Mouse (Mus musculus): ENCODE measurements around the gene Grm2. TPM values are rescaled to one million over a fixed set of nuclear protein-coding genes. Genes with fewer than 3 reads are reported as not detected.
"Not testable (repeated sequence)": the region's sequence is repeated elsewhere in the genome, so short reads cannot be mapped to it uniquely, and the experiment has no call there.

Gene Grm2
- polyA plus RNA-seq, 1 experiment from 2014 or later: 9.7 TPM

- Histone ChIP-seq H3K27me3 (no peaks in the 10 kb centered on the region), H3K36me3 (no peaks in the 10 kb centered on the region), H3K9me3 (no peaks in the 10 kb centered on the region), H3K27ac (replicated peaks) (no peak overlapping the region), H3K9ac (no peak overlapping the region), H3K4me3 (no peak overlapping the region), H3K4me2 (no peak overlapping the region), H3K4me1 (replicated peaks) (no peaks in the 10 kb centered on the region)
- WGBS: 76% methylated on average over 9 of the region's 9 CpGs
- ATAC-seq (ENCODE audit: low FRiP score, low read depth): no peak
These were observed 10.1 kb downstream of the Grm2 start for GRCm38 (mm10) chr9:106645684-106646271.

- ATAC-seq (ENCODE audit: low FRiP score, low read depth): no peak
- WGBS: 77% methylated on average over 6 of the region's 6 CpGs
- Histone ChIP-seq H3K4me2 (no peak overlapping the region), H3K36me3 (no peaks in the 10 kb centered on the region), H3K9ac (no peak overlapping the region), H3K27ac (replicated peaks) (no peak overlapping the region), H3K9me3 (no peaks in the 10 kb centered on the region), H3K27me3 (no peaks in the 10 kb centered on the region), H3K4me3 (no peak overlapping the region), H3K4me1 (replicated peaks) (no peaks in the 10 kb centered on the region)
These were observed 12.1 kb downstream of the Grm2 start for GRCm38 (mm10) chr9:106643787-106644186.

- H3K9ac ChIP-seq: no peak overlapping the region
- no peak overlapping the region for H3K4me2 ChIP-seq
- H3K27ac ChIP-seq (replicated peaks): no peak overlapping the region
- 31% methylated on average over 7 of the region's 7 CpGs for WGBS
- no peaks in the 10 kb centered on the region for H3K36me3 ChIP-seq
- no peaks in the 10 kb centered on the region for H3K9me3 ChIP-seq
- no peak overlapping the region for H3K4me3 ChIP-seq
- no peaks in the 10 kb centered on the region for H3K27me3 ChIP-seq
- no peaks in the 10 kb centered on the region for H3K4me1 ChIP-seq (replicated peaks)
- ATAC-seq (ENCODE audit: low FRiP score, low read depth): no peak
These were observed 12.8 kb downstream of the Grm2 start for GRCm38 (mm10) chr9:106643128-106643527.

GRCm38 (mm10) chr9:106641346-106641745 lies 14.5 kb downstream of the Grm2 start:
- Histone ChIP-seq H3K4me2 (no peak overlapping the region), H3K9me3 (no peaks in the 10 kb centered on the region), H3K4me3 (no peak overlapping the region), H3K9ac (no peak overlapping the region), H3K27ac (replicated peaks) (no peak overlapping the region), H3K4me1 (replicated peaks) (no peaks in the 10 kb centered on the region), H3K27me3 (no peaks in the 10 kb centered on the region), H3K36me3 (no peaks in the 10 kb centered on the region)
- WGBS: 60% methylated on average over 5 of the region's 5 CpGs
- ATAC-seq (ENCODE audit: low FRiP score, low read depth): no peak

- Histone ChIP-seq H3K27ac (replicated peaks) (no peak overlapping the region), H3K9me3 (no peaks in the 10 kb centered on the region), H3K4me2 (no peak overlapping the region), H3K9ac (no peak overlapping the region), H3K36me3 (no peaks in the 10 kb centered on the region), H3K27me3 (no peaks in the 10 kb centered on the region), H3K4me3 (no peak overlapping the region), H3K4me1 (replicated peaks) (no peaks in the 10 kb centered on the region)
- 94% methylated on average over 8 of the region's 8 CpGs for WGBS
- no peak for ATAC-seq (ENCODE audit: low FRiP score, low read depth)
These were observed 17.7 kb downstream of the Grm2 start for GRCm38 (mm10) chr9:106638154-106638553.

- ATAC-seq (ENCODE audit: low FRiP score, low read depth): no peak
- Histone ChIP-seq H3K4me2 (no peak overlapping the region), H3K4me1 (replicated peaks) (no peaks in the 10 kb centered on the region), H3K4me3 (no peak overlapping the region), H3K9ac (no peak overlapping the region), H3K27ac (replicated peaks) (no peak overlapping the region), H3K36me3 (no peaks in the 10 kb centered on the region), H3K9me3 (no peaks in the 10 kb centered on the region), H3K27me3 (no peaks in the 10 kb centered on the region)
- WGBS: 57% methylated on average over 5 of the region's 5 CpGs
These were observed 23.7 kb downstream of the Grm2 start for GRCm38 (mm10) chr9:106632185-106632584.

GRCm38 (mm10) chr9:106627796-106628195 lies 28.1 kb downstream of the Grm2 start:
- H3K9ac ChIP-seq; H3K4me3 ChIP-seq; H3K27me3 ChIP-seq; ATAC-seq (ENCODE audit: low FRiP score, low read depth); H3K27ac ChIP-seq (replicated peaks); H3K4me1 ChIP-seq (replicated peaks); H3K9me3 ChIP-seq; H3K4me2 ChIP-seq; H3K36me3 ChIP-seq: not testable (repeated sequence)
- WGBS: 34% methylated on average over 8 of the region's 8 CpGs

- ATAC-seq (ENCODE audit: low FRiP score, low read depth): no peak
- no peaks in the 10 kb centered on the region for H3K27me3 ChIP-seq
- H3K4me2 ChIP-seq: no peak within 1 kb of the TSS
- H3K27ac ChIP-seq (replicated peaks): no peak within 1 kb of the TSS
- no peaks in the 10 kb centered on the region for H3K9me3 ChIP-seq
- no peaks in the 10 kb centered on the region for H3K4me1 ChIP-seq (replicated peaks)
- no peak within 1 kb of the TSS for H3K9ac ChIP-seq
- H3K4me3 ChIP-seq: no peak within 1 kb of the TSS
- 87% methylated on average over 2 of the region's 2 CpGs for WGBS
- no peaks in the 10 kb centered on the region for H3K36me3 ChIP-seq
These were observed 29.6 kb downstream of the Grm2 start, which contains the start of gene Iqcf6 for GRCm38 (mm10) chr9:106626282-106626681. Gene Iqcf6 (plus strand): TSS chr9:106626582.

- H3K27ac ChIP-seq (replicated peaks): no peak overlapping the region
- 76% methylated on average over 3 of the region's 3 CpGs for WGBS
- H3K4me1 ChIP-seq (replicated peaks): no peaks in the 10 kb centered on the region
- H3K4me3 ChIP-seq: no peak overlapping the region
- H3K27me3 ChIP-seq: no peaks in the 10 kb centered on the region
- no peak overlapping the region for H3K9ac ChIP-seq
- no peaks in the 10 kb centered on the region for H3K9me3 ChIP-seq
- no peak overlapping the region for H3K4me2 ChIP-seq
- no peaks in the 10 kb centered on the region for H3K36me3 ChIP-seq
- no peak for ATAC-seq (ENCODE audit: low FRiP score, low read depth)
These were observed 38.4 kb downstream of the Grm2 start for GRCm38 (mm10) chr9:106617496-106617895.

- Histone ChIP-seq H3K9me3 (no peaks in the 10 kb centered on the region), H3K27ac (replicated peaks) (no peak overlapping the region), H3K9ac (no peak overlapping the region), H3K36me3 (no peaks in the 10 kb centered on the region), H3K4me3 (no peak overlapping the region), H3K4me2 (no peak overlapping the region), H3K27me3 (no peaks in the 10 kb centered on the region), H3K4me1 (replicated peaks) (no peaks in the 10 kb centered on the region)
- WGBS: 79% methylated on average over 9 of the region's 9 CpGs
- ATAC-seq (ENCODE audit: low FRiP score, low read depth): no peak
These were observed 39.6 kb downstream of the Grm2 start for GRCm38 (mm10) chr9:106616306-106616705.

- Histone ChIP-seq H3K4me1 (replicated peaks) (no peaks in the 10 kb centered on the region), H3K4me2 (no peak overlapping the region), H3K4me3 (no peak overlapping the region), H3K27me3 (no peaks in the 10 kb centered on the region), H3K9me3 (no peaks in the 10 kb centered on the region), H3K36me3 (no peaks in the 10 kb centered on the region), H3K9ac (no peak overlapping the region), H3K27ac (replicated peaks) (no peak overlapping the region)
- WGBS: 52% methylated on average over 3 of the region's 3 CpGs
- ATAC-seq (ENCODE audit: low FRiP score, low read depth): no peak
These were observed 41.3 kb downstream of the Grm2 start for GRCm38 (mm10) chr9:106614616-106615015.

- WGBS: 70% methylated on average over 2 of the region's 2 CpGs
- no peaks in the 10 kb centered on the region for H3K27me3 ChIP-seq
- no peaks in the 10 kb centered on the region for H3K9me3 ChIP-seq
- H3K4me2 ChIP-seq: no peak overlapping the region
- no peak for ATAC-seq (ENCODE audit: low FRiP score, low read depth)
- no peaks in the 10 kb centered on the region for H3K36me3 ChIP-seq
- H3K4me3 ChIP-seq: no peak overlapping the region
- H3K27ac ChIP-seq (replicated peaks): no peak overlapping the region
- H3K4me1 ChIP-seq (replicated peaks): no peaks in the 10 kb centered on the region
- no peak overlapping the region for H3K9ac ChIP-seq
These were observed 41.9 kb downstream of the Grm2 start for GRCm38 (mm10) chr9:106613951-106614350.

- H3K27ac ChIP-seq (replicated peaks): no peak overlapping the region
- WGBS: 80% methylated on average over 4 of the region's 4 CpGs
These were observed 45.2 kb downstream of the Grm2 start for GRCm38 (mm10) chr9:106610727-106611126.

More at GRCm38 (mm10) chr9:106610727-106611126, 45.2 kb downstream of the Grm2 start:
- no peaks in the 10 kb centered on the region for H3K27me3 ChIP-seq
- no peak for ATAC-seq (ENCODE audit: low FRiP score, low read depth)
- H3K4me2 ChIP-seq: no peak overlapping the region
- H3K36me3 ChIP-seq: no peaks in the 10 kb centered on the region
- no peaks in the 10 kb centered on the region for H3K9me3 ChIP-seq
- H3K4me1 ChIP-seq (replicated peaks): no peaks in the 10 kb centered on the region
- no peak overlapping the region for H3K9ac ChIP-seq
- no peak overlapping the region for H3K4me3 ChIP-seq

All from hindbrain, embryonic 15.5 days (tissue).